Mouse (Mus musculus) neural tube, embryonic 12.5 days (tissue): ENCODE measurements around the gene Gm20219. TPM values are rescaled to one million over a fixed set of nuclear protein-coding genes. Genes with fewer than 3 reads are reported as not detected.

Source experiments
- ATAC-seq: fragments of 200-750 bp; cut with Nextera tagmentation; 2 replicates; pipeline ENCODE4 v1.8.0; 2017; ENCODE audit warnings: low read depth, mild to moderate bottlenecking, moderate TSS enrichment, moderate library complexity; ENCODE audit not compliant: low FRiP score
- H3K27ac ChIP-seq: fragments of 300-500 bp; sonication (generic); 2 replicates; pipeline ENCODE4 v1.5.1; 2016
- H3K27me3 ChIP-seq: fragments of 300-500 bp; sonication (generic); replicated peaks from 2 replicates; pipeline ENCODE4 v1.6.1; 2016; ENCODE audit warnings: mild to moderate bottlenecking
- H3K36me3 ChIP-seq: fragments of 300-500 bp; sonication (generic); 2 replicates; pipeline ENCODE4 v1.6.1; 2016; ENCODE audit warnings: mild to moderate bottlenecking
- H3K4me1 ChIP-seq: fragments of 300-500 bp; sonication (generic); 2 replicates; pipeline ENCODE4 v1.6.1; 2016
- H3K4me2 ChIP-seq: fragments of 300-500 bp; sonication (generic); replicated peaks from 2 replicates; pipeline ENCODE4 v1.6.1; 2016; ENCODE audit warnings: mild to moderate bottlenecking
- H3K4me3 ChIP-seq: fragments of 300-500 bp; sonication (generic); 2 replicates; pipeline ENCODE4 v1.5.1; 2016
- H3K9ac ChIP-seq: fragments of 300-500 bp; sonication (generic); 2 replicates; pipeline ENCODE4 v1.6.1; 2016; ENCODE audit warnings: mild to moderate bottlenecking
- H3K9me3 ChIP-seq: fragments of 300-500 bp; sonication (generic); 2 replicates; pipeline ENCODE4 v1.6.1; 2016; ENCODE audit warnings: mild to moderate bottlenecking
- WGBS: fragments of 180-500 bp; shearing (Covaris S2); methylation state at CpG from one replicate; pipeline ENCODE4 v1.1.7; 2016; 5-methylcytosine and 5-hydroxymethylcytosine counted together
- polyA plus RNA-seq: library from polyadenylated mRNA; unstranded; fragments of >200 nt; fragmentation: Nextera tagmentation; extraction: Ambion mirVana; gene quantifications from 2 replicates; pipeline ENCODE4 v1.2.1, GENCODE M21; 2016

The Gm20219 gene
- polyA plus RNA-seq, 1 experiment from 2014 or later: 1.4 TPM

- ATAC-seq: no peak
- 91% methylated on average over 3 of the region's 3 CpGs for WGBS
- no peak overlapping the region for H3K4me3 ChIP-seq
- peaks cover 3% of the 10 kb centered on the region; the same call in 1 of the 2 replicates for H3K4me1 ChIP-seq
- H3K36me3 ChIP-seq: peaks cover 91% of the 10 kb centered on the region
- no peak overlapping the region for H3K27ac ChIP-seq
- no peak overlapping the region for H3K9ac ChIP-seq
- no peaks in the 10 kb centered on the region for H3K27me3 ChIP-seq
- H3K4me2 ChIP-seq: no peak overlapping the region
- H3K9me3 ChIP-seq: no peaks in the 10 kb centered on the region
Observed at GRCm38 (mm10) chr17:56572939-56573338, 18.8 kb upstream of the Gm20219 start.

GRCm38 (mm10) chr17:56572154-56572553 lies 18.0 kb upstream of the Gm20219 start:
- Histone ChIP-seq H3K36me3 (peaks cover 91% of the 10 kb centered on the region), H3K27me3 (no peaks in the 10 kb centered on the region), H3K4me2 (no peak overlapping the region), H3K27ac (no peak overlapping the region), H3K9ac (no peak overlapping the region), H3K9me3 (no peaks in the 10 kb centered on the region), H3K4me3 (no peak overlapping the region), H3K4me1 (peaks cover 3% of the 10 kb centered on the region; the same call in 1 of the 2 replicates)
- WGBS: 57% methylated on average over 1 of the region's 1 CpGs
- ATAC-seq: 0 out of 2 replicates have a peak, but pooled peaks have one; percentile 29

- H3K27ac ChIP-seq: no peak overlapping the region
- no peak for ATAC-seq
- no peak overlapping the region for H3K4me2 ChIP-seq
- H3K27me3 ChIP-seq: no peaks in the 10 kb centered on the region
- H3K36me3 ChIP-seq: peaks cover 95% of the 10 kb centered on the region
- H3K9ac ChIP-seq: no peak overlapping the region
- no peak overlapping the region for H3K4me3 ChIP-seq
- WGBS: 94% methylated on average over 4 of the region's 4 CpGs
- H3K4me1 ChIP-seq: peaks cover 3% of the 10 kb centered on the region; the same call in 1 of the 2 replicates
- no peaks in the 10 kb centered on the region for H3K9me3 ChIP-seq
Observed at GRCm38 (mm10) chr17:56570287-56570686, 16.1 kb upstream of the Gm20219 start.

GRCm38 (mm10) chr17:56567370-56567769 lies 13.2 kb upstream of the Gm20219 start:
- ATAC-seq: no peak
- no peak overlapping the region for H3K4me2 ChIP-seq
- no peak overlapping the region for H3K4me3 ChIP-seq
- no peaks in the 10 kb centered on the region for H3K27me3 ChIP-seq
- peaks cover 97% of the 10 kb centered on the region for H3K36me3 ChIP-seq
- no peak overlapping the region for H3K9ac ChIP-seq
- H3K9me3 ChIP-seq: no peaks in the 10 kb centered on the region
- over 99% methylated on average over 4 of the region's 4 CpGs for whole genome bisulfite sequencing
- no peak overlapping the region for H3K27ac ChIP-seq
- H3K4me1 ChIP-seq: no peaks in the 10 kb centered on the region

- H3K4me2 ChIP-seq: no peak overlapping the region
- 88% methylated on average over 5 of the region's 5 CpGs for WGBS
- no peak overlapping the region for H3K4me3 ChIP-seq
- H3K27ac ChIP-seq: no peak overlapping the region
- H3K9me3 ChIP-seq: no peaks in the 10 kb centered on the region
- no peak for ATAC-seq
- H3K27me3 ChIP-seq: no peaks in the 10 kb centered on the region
- H3K36me3 ChIP-seq: peaks cover 98% of the 10 kb centered on the region
- H3K9ac ChIP-seq: no peak overlapping the region
- H3K4me1 ChIP-seq: no peaks in the 10 kb centered on the region
Observed at GRCm38 (mm10) chr17:56566918-56567317, 12.7 kb upstream of the Gm20219 start.

GRCm38 (mm10) chr17:56566293-56566692 lies 12.1 kb upstream of the Gm20219 start:
- Histone ChIP-seq H3K27me3 (no peaks in the 10 kb centered on the region), H3K27ac (no peak overlapping the region), H3K9ac (no peak overlapping the region), H3K9me3 (no peaks in the 10 kb centered on the region), H3K4me2 (no peak overlapping the region), H3K4me3 (no peak overlapping the region), H3K36me3 (peaks cover 98% of the 10 kb centered on the region), H3K4me1 (no peaks in the 10 kb centered on the region)
- WGBS: 96% methylated on average over 29 of the region's 29 CpGs
- no peak for ATAC-seq

- ATAC-seq: no peak
- no peak overlapping the region for H3K27ac ChIP-seq
- 99% methylated on average over 2 of the region's 2 CpGs for WGBS
Observed at GRCm38 (mm10) chr17:56561866-56562265, 7.7 kb upstream of the Gm20219 start.

GRCm38 (mm10) chr17:56560131-56560530 lies 5.9 kb upstream of the Gm20219 start:
- no peaks in the 10 kb centered on the region for H3K9me3 ChIP-seq
- no peaks in the 10 kb centered on the region for H3K27me3 ChIP-seq
- H3K9ac ChIP-seq: no peak overlapping the region
- ATAC-seq: no peak
- H3K4me1 ChIP-seq: no peaks in the 10 kb centered on the region
- no peak overlapping the region for H3K27ac ChIP-seq
- peaks cover 44% of the 10 kb centered on the region for H3K36me3 ChIP-seq
- no peak overlapping the region for H3K4me2 ChIP-seq
- 87% methylated on average over 1 of the region's 1 CpGs for WGBS
- H3K4me3 ChIP-seq: no peak overlapping the region

More at GRCm38 (mm10) chr17:56561866-56562265, 7.7 kb upstream of the Gm20219 start:
- no peak overlapping the region for H3K4me3 ChIP-seq
- peaks cover 61% of the 10 kb centered on the region for H3K36me3 ChIP-seq
- no peak overlapping the region for H3K4me2 ChIP-seq
- H3K27me3 ChIP-seq: no peaks in the 10 kb centered on the region
- H3K9ac ChIP-seq: no peak overlapping the region
- no peaks in the 10 kb centered on the region for H3K4me1 ChIP-seq
- no peaks in the 10 kb centered on the region for H3K9me3 ChIP-seq

GRCm38 (mm10) chr17:56559386-56559785 lies 5.2 kb upstream of the Gm20219 start:
- H3K27ac ChIP-seq: no peak overlapping the region
- no peak overlapping the region for H3K4me2 ChIP-seq
- H3K27me3 ChIP-seq: no peaks in the 10 kb centered on the region
- peaks cover 36% of the 10 kb centered on the region for H3K36me3 ChIP-seq
- 0 out of 2 replicates have a peak, but pooled peaks cover under 1% of the 10 kb centered on the region for H3K4me1 ChIP-seq
- H3K4me3 ChIP-seq: no peak overlapping the region
- H3K9ac ChIP-seq: no peak overlapping the region
- WGBS: 81% methylated on average over 3 of the region's 3 CpGs
- no peak for ATAC-seq
- no peaks in the 10 kb centered on the region for H3K9me3 ChIP-seq

GRCm38 (mm10) chr17:56558448-56558847 lies 4.3 kb upstream of the Gm20219 start:
- 17% methylated on average over 3 of the region's 3 CpGs for WGBS
- 0 out of 2 replicates have a peak, but pooled peaks cover 3% of the 10 kb centered on the region for H3K4me1 ChIP-seq
- no peak overlapping the region for H3K4me2 ChIP-seq

GRCm38 (mm10) chr17:56552781-56553363 lies 1.3 kb downstream of the Gm20219 start:
- Histone ChIP-seq H3K36me3 (no peaks in the 10 kb centered on the region), H3K9ac (no peak overlapping the region), H3K27me3 (no peaks in the 10 kb centered on the region), H3K27ac (peak overlapping the region; percentile 82), H3K9me3 (no peaks in the 10 kb centered on the region), H3K4me2 (0 out of 2 replicates have a peak overlapping the region, but pooled peaks have one; percentile 18), H3K4me1 (peaks cover 35% of the 10 kb centered on the region), H3K4me3 (no peak overlapping the region)
- 53% methylated on average over 5 of the region's 5 CpGs for WGBS
- peak; percentile 25 for ATAC-seq

More at GRCm38 (mm10) chr17:56558448-56558847, 4.3 kb upstream of the Gm20219 start:
- H3K9me3 ChIP-seq: no peaks in the 10 kb centered on the region
- ATAC-seq: peak; percentile 59
- no peak overlapping the region for H3K9ac ChIP-seq
- no peak overlapping the region for H3K4me3 ChIP-seq
- peaks cover 27% of the 10 kb centered on the region for H3K36me3 ChIP-seq
- no peak overlapping the region for H3K27ac ChIP-seq
- no peaks in the 10 kb centered on the region for H3K27me3 ChIP-seq

GRCm38 (mm10) chr17:56551841-56552581 lies 2.2 kb downstream of the Gm20219 start:
- peak; percentile 79 for ATAC-seq
- 40% methylated on average over 6 of the region's 6 CpGs for WGBS
- Histone ChIP-seq H3K9me3 (no peaks in the 10 kb centered on the region), H3K27ac (peak overlapping the region; percentile 82), H3K4me1 (peaks cover 41% of the 10 kb centered on the region), H3K27me3 (no peaks in the 10 kb centered on the region), H3K4me2 (0 out of 2 replicates have a peak overlapping the region, but pooled peaks have one; percentile 18), H3K36me3 (no peaks in the 10 kb centered on the region), H3K4me3 (no peak overlapping the region), H3K9ac (no peak overlapping the region)
